Mouse (Mus musculus) midbrain, embryonic 15.5 days (tissue): ENCODE measurements around the gene Zfand6. TPM values are rescaled to one million over a fixed set of nuclear protein-coding genes. Genes with fewer than 3 reads are reported as not detected.

Experiments used
- ATAC-seq: fragments of 200-750 bp; cut with Nextera tagmentation; replicated peaks from 2 replicates; pipeline ENCODE4 v1.8.0; 2017; ENCODE audit warnings: moderate TSS enrichment
- H3K27ac ChIP-seq: fragments of 300-500 bp; sonication (generic); 2 replicates; pipeline ENCODE4 v1.5.1; 2015; ENCODE audit warnings: mild to moderate bottlenecking, inconsistent platforms
- H3K27me3 ChIP-seq: fragments of 300-500 bp; sonication (generic); replicated peaks from 2 replicates; pipeline ENCODE4 v1.6.1; 2015; ENCODE audit warnings: inconsistent platforms
- H3K36me3 ChIP-seq: fragments of 300-500 bp; sonication (generic); replicated peaks from 2 replicates; pipeline ENCODE4 v1.6.1; 2015; ENCODE audit warnings: inconsistent platforms
- H3K4me1 ChIP-seq: fragments of 300-500 bp; sonication (generic); 2 replicates; pipeline ENCODE4 v1.6.1; 2015; ENCODE audit warnings: inconsistent platforms
- H3K4me2 ChIP-seq: fragments of 300-500 bp; sonication (generic); 2 replicates; pipeline ENCODE4 v1.6.1; 2015; ENCODE audit warnings: inconsistent platforms, mild to moderate bottlenecking, moderate library complexity
- H3K4me3 ChIP-seq: fragments of 300-500 bp; sonication (generic); 2 replicates; pipeline ENCODE4 v1.5.1; 2015; ENCODE audit warnings: mild to moderate bottlenecking, inconsistent platforms
- H3K9ac ChIP-seq: fragments of 300-500 bp; sonication (generic); 2 replicates; pipeline ENCODE4 v1.6.1; 2015; ENCODE audit warnings: mild to moderate bottlenecking, inconsistent platforms
- H3K9me3 ChIP-seq: fragments of 300-500 bp; sonication (generic); 2 replicates; pipeline ENCODE4 v1.6.1; 2016; ENCODE audit warnings: inconsistent platforms
- WGBS: fragments of 180-500 bp; shearing (Covaris S2); methylation state at CpG from one replicate; pipeline ENCODE4 v1.1.7; 2015; ENCODE audit warnings: mixed read lengths; 5-methylcytosine and 5-hydroxymethylcytosine counted together
- polyA plus RNA-seq: library from polyadenylated mRNA; unstranded; fragments of >200 nt; fragmentation: Nextera tagmentation; extraction: Ambion mirVana; gene quantifications from 2 replicates; pipeline ENCODE4 v1.2.1, GENCODE M21; 2015

Zfand6 gene
- polyA plus RNA-seq, 1 experiment from 2014 or later, result 178 TPM

DNA sequence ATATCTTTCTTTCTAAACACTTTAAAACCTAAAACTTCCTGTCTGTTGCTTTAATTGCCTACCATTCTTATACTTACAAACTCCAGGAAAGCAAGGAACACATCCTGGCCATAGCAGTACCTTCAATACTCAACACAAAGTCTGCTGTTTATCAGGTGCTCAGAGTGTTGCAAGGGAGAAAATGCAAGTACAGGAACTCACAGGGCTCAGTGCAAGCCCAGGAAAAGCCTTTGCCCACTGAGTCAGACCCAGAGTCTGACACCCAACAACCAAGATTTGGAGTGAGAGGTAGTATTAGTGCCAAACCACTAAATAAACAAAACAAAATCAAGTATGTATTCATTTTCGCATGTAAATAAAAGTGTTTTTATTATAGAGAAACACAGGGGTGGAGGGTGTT, 5.1 kb downstream of the Zfand6 start:
- Histone ChIP-seq H3K27me3 (no peaks in the 10 kb centered on the region), H3K4me3 (no peak overlapping the region), H3K36me3 (no peaks in the 10 kb centered on the region), H3K27ac (no peak overlapping the region), H3K9me3 (no peaks in the 10 kb centered on the region), H3K4me1 (peaks cover 8% of the 10 kb centered on the region), H3K4me2 (no peak overlapping the region), H3K9ac (no peak overlapping the region)
- WGBS, result 93% methylated on average over 1 of the region's 1 CpGs
- no peak for ATAC-seq

DNA sequence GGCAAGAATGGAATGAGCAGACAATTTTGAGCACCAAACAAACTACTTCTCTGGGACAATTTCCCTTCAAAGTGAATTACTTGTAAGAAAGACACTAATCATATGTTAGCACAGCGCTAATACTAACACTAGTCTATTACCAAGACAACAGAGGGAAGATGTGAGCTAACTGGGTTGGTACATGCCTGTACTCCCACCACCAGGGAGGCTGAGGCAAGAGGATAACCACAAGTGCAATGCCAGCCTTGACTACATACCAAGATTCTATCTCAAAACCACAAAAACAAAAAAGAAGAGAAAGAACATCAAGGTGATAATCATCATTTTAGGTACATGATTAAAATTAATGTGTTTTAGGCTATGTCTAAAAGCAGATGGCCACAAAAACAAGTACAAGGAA, 8.2 kb downstream of the Zfand6 start:
- Histone ChIP-seq H3K27ac (no peak overlapping the region), H3K9me3 (no peaks in the 10 kb centered on the region), H3K4me2 (no peak overlapping the region), H3K36me3 (no peaks in the 10 kb centered on the region), H3K9ac (no peak overlapping the region), H3K27me3 (no peaks in the 10 kb centered on the region), H3K4me1 (peaks cover 14% of the 10 kb centered on the region), H3K4me3 (no peak overlapping the region)
- WGBS, result 88% methylated on average over 1 of the region's 1 CpGs
- ATAC-seq, result no peak

DNA sequence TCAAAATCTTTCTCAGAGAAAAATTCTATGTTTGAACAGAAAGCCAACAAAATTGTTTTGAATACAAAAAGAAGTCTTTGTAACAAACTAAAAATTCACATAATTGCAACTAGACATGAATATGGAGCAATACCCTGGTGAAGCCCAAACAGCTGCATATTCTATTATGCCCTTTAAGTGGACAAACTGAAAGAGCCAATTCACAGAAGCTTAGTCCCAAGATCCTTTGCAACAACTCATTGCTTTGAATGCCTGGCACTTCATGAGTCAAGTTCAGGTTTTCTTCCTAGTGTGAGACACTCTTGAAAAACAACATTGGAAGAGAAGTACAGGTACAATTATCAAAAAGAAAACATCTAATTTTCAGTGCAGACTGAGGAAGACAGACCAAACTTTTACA, 8.8 kb downstream of the Zfand6 start:
- Histone ChIP-seq H3K4me1 (peaks cover 14% of the 10 kb centered on the region), H3K4me3 (no peak overlapping the region), H3K9ac (no peak overlapping the region), H3K36me3 (no peaks in the 10 kb centered on the region), H3K9me3 (no peaks in the 10 kb centered on the region), H3K27ac (no peak overlapping the region), H3K4me2 (no peak overlapping the region), H3K27me3 (no peaks in the 10 kb centered on the region)
- ATAC-seq, result no peak

DNA sequence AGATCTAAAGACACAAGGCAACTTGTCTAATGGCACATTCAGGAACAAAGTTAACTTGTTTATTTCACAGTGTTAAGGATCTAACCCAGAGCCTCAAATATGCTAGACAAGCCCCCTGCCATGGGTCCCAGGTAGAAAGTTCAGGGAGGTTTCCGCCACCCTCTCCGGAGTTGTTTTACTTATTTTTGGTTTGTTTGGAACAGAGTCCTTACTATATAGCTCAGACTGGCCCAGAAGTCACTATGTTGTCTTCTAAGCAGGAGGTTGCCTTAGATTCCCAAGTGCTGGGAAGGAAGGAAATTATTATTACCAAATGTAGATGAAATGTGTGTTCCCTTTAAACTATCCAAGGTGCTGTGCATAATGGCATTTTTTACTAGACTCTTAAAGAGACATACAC, 9.7 kb downstream of the Zfand6 start:
- H3K27ac ChIP-seq, result no peak overlapping the region
- H3K4me2 ChIP-seq, result peak overlapping the region; percentile 40
- H3K27me3 ChIP-seq, result no peaks in the 10 kb centered on the region
- peaks cover 14% of the 10 kb centered on the region for H3K4me1 ChIP-seq
- WGBS, result 65% methylated on average over 2 of the region's 2 CpGs
- no peak overlapping the region for H3K9ac ChIP-seq
- H3K9me3 ChIP-seq, result no peaks in the 10 kb centered on the region
- H3K36me3 ChIP-seq, result no peaks in the 10 kb centered on the region
- H3K4me3 ChIP-seq, result 0 out of 2 replicates have a peak overlapping the region, but pooled peaks have one; percentile 50
- no peak for ATAC-seq

DNA sequence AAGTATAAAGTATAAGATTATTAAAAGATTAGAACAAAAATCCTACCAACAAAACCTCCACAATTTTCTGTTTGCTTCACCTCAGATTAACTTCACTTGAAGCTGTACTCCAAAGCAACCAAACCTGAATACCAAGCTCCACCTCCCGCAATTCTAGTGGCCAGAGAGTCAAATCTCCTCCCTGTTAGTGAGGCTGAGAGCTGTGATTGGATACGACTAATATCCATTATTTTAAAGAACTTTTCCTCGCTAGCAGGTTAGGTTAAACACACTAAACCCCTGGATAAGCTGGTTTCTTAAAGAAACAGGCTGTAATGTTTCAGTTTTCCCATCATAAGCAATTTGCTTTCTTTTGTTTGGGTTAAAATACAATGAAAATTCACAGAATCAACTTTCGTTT, 10.5 kb downstream of the Zfand6 start:
- Histone ChIP-seq H3K27ac (no peak overlapping the region), H3K27me3 (no peaks in the 10 kb centered on the region), H3K9me3 (no peaks in the 10 kb centered on the region), H3K36me3 (no peaks in the 10 kb centered on the region), H3K4me1 (peaks cover 14% of the 10 kb centered on the region), H3K4me2 (peak overlapping the region; percentile 48), H3K4me3 (peak overlapping the region; percentile 50), H3K9ac (peak overlapping the region; percentile 37)
- WGBS, result 2% methylated on average over 4 of the region's 4 CpGs
- peak; percentile 99 for ATAC-seq

DNA sequence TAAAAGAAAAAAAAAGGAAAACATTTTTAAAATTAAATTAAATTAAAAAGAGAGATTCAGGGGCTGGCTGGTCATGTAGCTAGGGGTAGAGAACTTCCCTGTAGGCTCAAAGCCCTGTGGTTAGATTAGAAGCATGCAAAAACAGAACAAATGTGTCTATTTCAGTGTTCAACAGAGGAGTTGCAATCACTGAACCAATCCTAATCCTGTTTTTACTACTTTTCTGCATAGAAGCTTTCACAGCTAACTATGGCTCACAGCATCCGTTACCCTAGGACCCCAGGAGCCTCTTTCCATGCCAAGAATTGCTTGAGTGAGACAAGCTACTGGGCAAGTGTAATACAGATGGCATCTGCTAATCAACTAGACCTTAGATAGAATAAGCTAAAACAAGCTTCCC, 16.7 kb downstream of the Zfand6 start:
- no peak overlapping the region for H3K4me3 ChIP-seq

DNA sequence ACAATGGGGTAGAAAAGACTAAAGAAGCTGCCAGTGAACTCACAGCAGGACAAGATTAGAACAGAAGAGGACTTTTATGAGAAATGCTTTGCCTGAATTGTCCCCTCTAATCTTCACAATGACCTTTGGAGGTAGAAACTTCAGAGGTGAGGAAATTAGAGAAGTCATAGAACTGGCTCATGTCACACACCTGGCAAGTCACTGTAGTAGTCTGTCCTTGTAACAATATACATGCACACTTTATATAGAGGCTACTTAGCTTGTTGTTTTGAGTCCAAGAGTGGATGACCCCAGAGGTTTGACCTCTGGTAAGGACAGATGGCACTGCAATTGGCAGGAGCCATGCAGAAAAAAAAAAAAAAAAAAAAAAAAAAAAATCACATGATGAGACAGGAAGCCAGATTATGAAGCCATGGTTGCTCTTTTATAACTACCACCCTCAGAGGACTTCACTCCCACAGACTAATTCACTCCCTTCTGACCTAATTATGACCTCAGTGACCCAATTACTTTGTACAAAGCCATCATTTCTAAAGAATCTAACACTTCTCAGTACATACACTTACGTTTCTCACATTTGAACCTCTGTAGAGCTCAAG, 20.1 kb downstream of the Zfand6 start:
- Histone ChIP-seq H3K27ac (no peak overlapping the region), H3K9me3 (no peaks in the 10 kb centered on the region), H3K9ac (no peak overlapping the region), H3K4me3 (no peak overlapping the region), H3K4me1 (peaks cover 7% of the 10 kb centered on the region; the same call in 1 of the 2 replicates), H3K27me3 (no peaks in the 10 kb centered on the region), H3K36me3 (no peaks in the 10 kb centered on the region), H3K4me2 (no peak overlapping the region)
- WGBS, result 60% methylated on average over 1 of the region's 1 CpGs
- ATAC-seq, result 0 out of 2 replicates have a peak, but pooled peaks have one; percentile 45

More for the DNA sequence above, 16.7 kb downstream of the Zfand6 start:
- Histone ChIP-seq H3K4me2 (no peak overlapping the region), H3K9me3 (no peaks in the 10 kb centered on the region), H3K27ac (no peak overlapping the region), H3K36me3 (no peaks in the 10 kb centered on the region), H3K9ac (no peak overlapping the region), H3K4me1 (peaks cover 13% of the 10 kb centered on the region), H3K27me3 (no peaks in the 10 kb centered on the region)
- no peak for ATAC-seq
- 36% methylated on average over 1 of the region's 1 CpGs for WGBS

DNA sequence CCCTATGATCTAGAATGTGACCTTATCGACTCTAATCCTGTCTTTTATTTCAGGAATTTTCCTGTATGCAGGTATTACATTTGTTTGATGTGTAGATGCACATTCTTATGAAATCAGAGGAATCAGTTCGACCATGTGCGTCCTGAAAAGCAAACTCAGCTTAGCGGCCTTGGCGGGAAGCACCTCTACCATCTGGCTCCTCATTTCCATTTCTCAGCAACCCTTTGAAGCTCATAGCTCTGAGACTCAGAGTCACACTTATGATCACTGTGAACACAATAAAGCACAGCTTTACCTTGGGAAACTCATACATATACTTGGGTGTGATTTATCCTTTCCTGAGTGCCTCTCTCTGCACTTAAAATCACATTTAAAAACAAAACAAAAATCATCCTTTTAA, 21.8 kb downstream of the Zfand6 start:
- Histone ChIP-seq H3K27me3 (no peaks in the 10 kb centered on the region), H3K4me3 (no peak overlapping the region), H3K9me3 (no peaks in the 10 kb centered on the region), H3K36me3 (no peaks in the 10 kb centered on the region), H3K9ac (no peak overlapping the region), H3K27ac (no peak overlapping the region), H3K4me1 (peaks cover 4% of the 10 kb centered on the region; the same call in 1 of the 2 replicates), H3K4me2 (no peak overlapping the region)
- 48% methylated on average over 5 of the region's 5 CpGs for WGBS
- ATAC-seq, result no peak; the same call in 1 of the 2 replicates

DNA sequence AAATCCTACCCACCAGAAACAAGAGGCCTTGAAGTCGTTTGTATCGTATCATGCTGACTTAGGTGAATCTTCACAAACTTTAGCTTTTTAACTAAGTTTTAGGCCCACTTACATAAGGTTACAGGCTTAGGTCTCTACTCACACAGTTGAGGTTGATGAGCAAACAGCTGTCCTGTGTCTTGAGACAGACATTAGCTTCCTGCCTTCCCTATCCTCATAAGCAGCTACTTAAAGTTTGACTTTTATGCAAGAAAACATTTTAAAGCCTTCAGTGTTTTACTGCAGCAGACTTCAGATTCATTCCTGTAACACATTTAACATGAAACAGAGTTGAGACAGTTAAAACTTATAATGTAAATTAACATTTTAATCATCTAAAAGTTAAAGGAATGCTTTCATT, 37.0 kb downstream of the Zfand6 start:
- no peak overlapping the region for H3K4me3 ChIP-seq
- no peak overlapping the region for H3K4me2 ChIP-seq
- WGBS, result 89% methylated on average over 2 of the region's 2 CpGs
- H3K4me1 ChIP-seq, result no peaks in the 10 kb centered on the region
- no peaks in the 10 kb centered on the region for H3K36me3 ChIP-seq
- H3K27ac ChIP-seq, result no peak overlapping the region
- no peak overlapping the region for H3K9ac ChIP-seq
- no peaks in the 10 kb centered on the region for H3K9me3 ChIP-seq
- H3K27me3 ChIP-seq, result no peaks in the 10 kb centered on the region
- no peak for ATAC-seq

DNA sequence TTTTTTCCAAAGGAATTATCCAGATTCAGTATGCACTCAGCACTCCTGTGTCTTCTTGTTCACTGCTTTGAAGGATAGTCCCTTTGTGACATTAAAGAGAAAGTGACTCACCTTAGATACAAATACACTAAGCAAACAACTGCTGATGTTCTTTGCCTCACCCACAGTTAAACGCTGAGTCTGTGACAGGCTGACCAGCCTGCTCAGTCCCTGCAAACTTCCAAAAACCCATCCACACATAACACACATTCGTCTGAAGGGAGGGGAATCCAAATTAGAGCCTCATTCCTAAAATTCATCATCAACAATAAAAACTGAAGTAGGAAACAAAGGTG, 37.8 kb downstream of the Zfand6 start:
- Histone ChIP-seq H3K36me3 (no peaks in the 10 kb centered on the region), H3K4me2 (no peak overlapping the region), H3K9me3 (no peaks in the 10 kb centered on the region), H3K27ac (no peak overlapping the region), H3K4me1 (no peaks in the 10 kb centered on the region), H3K27me3 (no peaks in the 10 kb centered on the region), H3K9ac (no peak overlapping the region), H3K4me3 (no peak overlapping the region)
- 82% methylated on average over 2 of the region's 2 CpGs for WGBS
- ATAC-seq, result no peak

DNA sequence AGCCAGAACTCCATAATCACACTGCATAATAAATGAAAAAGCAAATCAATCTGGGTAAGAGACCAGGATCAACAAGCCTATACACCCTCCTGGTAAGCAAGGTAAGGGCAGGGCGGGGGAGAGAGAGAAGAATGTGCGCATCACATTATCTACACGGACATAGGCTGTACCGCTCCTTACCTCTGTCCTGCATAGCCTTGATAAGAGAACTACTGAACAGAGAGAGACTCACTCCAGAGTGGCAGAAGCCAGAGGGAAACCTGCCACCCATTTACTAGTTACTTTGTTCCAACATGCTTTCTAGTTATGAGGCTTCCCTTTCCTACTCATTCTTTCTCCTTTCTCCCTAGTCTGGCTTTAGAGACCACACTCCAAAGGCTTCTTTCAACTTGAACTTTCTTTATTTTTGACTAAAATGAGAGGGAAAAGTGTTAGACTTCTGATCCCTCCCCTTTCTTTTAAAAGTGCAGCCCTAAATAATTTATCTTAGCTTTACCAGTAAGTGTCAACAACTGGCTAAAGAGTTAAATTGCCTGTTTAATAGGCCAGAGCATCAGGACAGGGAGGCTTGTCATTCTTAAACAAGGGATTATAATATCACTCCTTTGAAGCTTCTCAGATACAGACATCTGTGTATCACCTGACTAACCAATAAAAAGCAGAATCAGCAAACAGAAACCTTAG, 38.3 kb downstream of the Zfand6 start:
- H3K9me3 ChIP-seq, result no peaks in the 10 kb centered on the region
- WGBS, result 79% methylated on average over 4 of the region's 4 CpGs
- ATAC-seq, result no peak
- no peak overlapping the region for H3K4me2 ChIP-seq
- H3K27me3 ChIP-seq, result no peaks in the 10 kb centered on the region
- no peaks in the 10 kb centered on the region for H3K36me3 ChIP-seq
- H3K9ac ChIP-seq, result no peak overlapping the region
- H3K4me3 ChIP-seq, result no peak overlapping the region
- no peak overlapping the region for H3K27ac ChIP-seq
- no peaks in the 10 kb centered on the region for H3K4me1 ChIP-seq

DNA sequence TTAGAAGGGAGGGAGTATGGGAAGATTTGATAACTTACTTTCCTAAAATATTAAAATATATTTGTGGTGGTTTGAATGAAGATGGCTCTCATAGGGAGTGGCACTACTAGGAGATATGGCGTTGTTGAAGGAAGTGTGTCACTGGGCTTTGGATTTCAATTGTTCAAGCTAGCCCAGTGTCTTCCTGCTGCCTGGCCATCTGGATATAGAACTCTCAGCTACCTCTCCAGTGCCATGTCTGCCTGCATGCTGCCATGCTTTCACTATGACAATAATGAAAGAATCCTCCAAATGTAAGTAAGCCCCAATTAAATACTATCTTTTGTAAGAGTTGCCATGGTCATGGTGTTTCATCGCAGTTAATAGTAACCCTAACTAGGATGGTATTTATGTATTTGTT, 40.7 kb downstream of the Zfand6 start:
- H3K9ac ChIP-seq, result no peak overlapping the region
- no peaks in the 10 kb centered on the region for H3K36me3 ChIP-seq
- ATAC-seq, result no peak
- 89% methylated on average over 2 of the region's 2 CpGs for WGBS
- no peak overlapping the region for H3K4me3 ChIP-seq
- H3K4me2 ChIP-seq, result no peak overlapping the region
- H3K27me3 ChIP-seq, result no peaks in the 10 kb centered on the region
- no peaks in the 10 kb centered on the region for H3K4me1 ChIP-seq
- no peaks in the 10 kb centered on the region for H3K9me3 ChIP-seq
- no peak overlapping the region for H3K27ac ChIP-seq

DNA sequence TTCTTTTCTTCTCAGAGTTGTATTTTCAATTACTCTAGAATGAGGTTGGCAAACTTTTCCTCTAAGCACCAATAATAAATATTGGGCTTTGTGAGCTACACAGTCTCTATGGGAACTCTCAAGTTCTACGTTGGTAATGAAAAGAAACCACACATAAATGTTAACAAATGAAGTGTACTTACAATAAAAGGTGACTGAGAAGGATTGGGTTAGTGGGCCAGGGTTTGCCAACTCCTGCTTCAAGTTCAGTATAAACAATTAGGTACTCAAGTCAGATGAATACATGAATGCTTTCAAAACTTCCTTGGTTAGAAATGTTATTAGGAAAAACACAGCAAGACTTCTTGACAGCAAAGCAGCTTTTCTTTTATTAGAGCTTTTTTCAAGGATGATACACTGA, 43.5 kb downstream of the Zfand6 start:
- no peak overlapping the region for H3K4me3 ChIP-seq
- 70% methylated on average over 1 of the region's 1 CpGs for WGBS
- H3K4me2 ChIP-seq, result no peak overlapping the region
- H3K4me1 ChIP-seq, result no peaks in the 10 kb centered on the region
- H3K9me3 ChIP-seq, result no peaks in the 10 kb centered on the region
- H3K27ac ChIP-seq, result no peak overlapping the region
- no peaks in the 10 kb centered on the region for H3K27me3 ChIP-seq
- ATAC-seq, result no peak
- H3K9ac ChIP-seq, result no peak overlapping the region
- no peaks in the 10 kb centered on the region for H3K36me3 ChIP-seq
